Mouse (Mus musculus): ENCODE measurements at regions not wholly inside any gene's neighbourhood (a gene's known extent, or its start where the extent isn't known, plus 50 kb on each side); places are given as distances from the start of the nearest gene placed in this dataset.
A peak's percentile ranks its signal among the peaks of the same experiment; 100 is the strongest.

DNA sequence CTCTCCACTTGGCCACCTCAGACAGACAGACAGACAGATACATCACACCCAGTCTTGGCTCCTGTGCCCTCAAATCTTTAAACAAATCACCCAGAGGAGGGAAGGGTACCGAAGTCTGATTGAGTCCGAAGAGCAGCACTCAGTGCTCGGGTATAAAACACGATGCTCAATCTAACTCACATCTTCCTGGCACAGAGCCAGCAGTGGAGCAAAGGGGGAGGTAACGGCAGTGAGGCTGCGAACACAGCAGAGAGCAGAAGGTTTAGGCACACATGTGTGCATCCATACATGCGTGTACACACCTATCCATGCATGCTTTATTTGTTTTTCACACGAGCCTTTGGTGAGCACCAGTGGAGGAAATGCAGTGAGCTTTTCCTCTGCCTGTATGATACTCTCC is 78.9 kb upstream of the Rybp start:
- no peaks in the 10 kb centered on the region; a peak in 1 of 4 replicates for H3K4me1 ChIP-seq (ENCODE audit: control insufficient read depth in 1 of 2, insufficient read depth in 2 of 2, low read length in 2 of 2)
- no peaks in the 10 kb centered on the region for H3K27me3 ChIP-seq (ENCODE audit: control insufficient read depth in 1 of 2, insufficient read depth in 2 of 2, low read length in 2 of 2)
- H3K9ac ChIP-seq (ENCODE audit: control insufficient read depth, low read depth, low read length, poor library complexity, severe bottlenecking), result no peak overlapping the region
- no peak overlapping the region for H3K4me3 ChIP-seq (ENCODE audit: control insufficient read depth in 1 of 2, insufficient read depth in 1 of 2, low read depth in 2 of 2, low read length in 2 of 2)
- no peak overlapping the region for H3K27ac ChIP-seq (ENCODE audit: control insufficient read depth, low read depth, low read length)
- no peaks in the 10 kb centered on the region for H3K9me3 ChIP-seq (replicated peaks; ENCODE audit: insufficient read depth, low read length)
- H3K79me2 ChIP-seq (ENCODE audit: control insufficient read depth, insufficient read depth, low read length, poor library complexity), result no peaks in the 10 kb centered on the region
- peaks cover 0 to 5% of the 10 kb centered on the region in 2 experiments; a peak in 2 of 4 replicates for H3K36me3 ChIP-seq (ENCODE audit: control insufficient read depth in 1 of 2, insufficient read depth in 2 of 2, low read length in 2 of 2)
- no peak for TF ChIP-seq NELFE (IDR thresholded peaks at IDR 0.05; ENCODE audit: low read depth, low read length)
- no peak for TF ChIP-seq SIN3A (IDR thresholded peaks at IDR 0.05; ENCODE audit: low read length)
- TF ChIP-seq MAX (IDR thresholded peaks at IDR 0.05; ENCODE audit: low read length), result no peak
- TF ChIP-seq NRF1 (IDR thresholded peaks at IDR 0.05; ENCODE audit: insufficient read depth, low read depth, low read length, poor library complexity, severe bottlenecking), result no peak
- TF ChIP-seq TBP (IDR thresholded peaks at IDR 0.05; ENCODE audit: low read depth, low read length), result no peak
- DNase-seq (ENCODE audit: low read depth, low spot score), result no peak

- Histone ChIP-seq H3K27me3 (ENCODE audit: control insufficient read depth in 1 of 2, insufficient read depth in 2 of 2, low read length in 2 of 2) (no peaks in the 10 kb centered on the region), H3K9me3 (replicated peaks; ENCODE audit: insufficient read depth, low read length) (no peaks in the 10 kb centered on the region), H3K4me3 (ENCODE audit: control insufficient read depth in 1 of 2, insufficient read depth in 1 of 2, low read depth in 2 of 2, low read length in 2 of 2) (no peak overlapping the region), H3K27ac (ENCODE audit: control insufficient read depth, low read depth, low read length) (no peak overlapping the region), H3K9ac (ENCODE audit: control insufficient read depth, low read depth, low read length, poor library complexity, severe bottlenecking) (no peak overlapping the region), H3K36me3 (ENCODE audit: control insufficient read depth in 1 of 2, insufficient read depth in 2 of 2, low read length in 2 of 2) (peaks cover 0 to 5% of the 10 kb centered on the region in 2 experiments; a peak in 2 of 4 replicates), H3K4me1 (ENCODE audit: control insufficient read depth in 1 of 2, insufficient read depth in 2 of 2, low read length in 2 of 2) (no peaks in the 10 kb centered on the region; a peak in 1 of 4 replicates), H3K79me2 (ENCODE audit: control insufficient read depth, insufficient read depth, low read length, poor library complexity) (no peaks in the 10 kb centered on the region)
- peak; percentile 73 for DNase-seq (ENCODE audit: low read depth, low spot score)
- TF ChIP-seq CTCF (IDR thresholded peaks at IDR 0.05 in 2 of 3, conservative IDR thresholded peaks at IDR 0.05 in 1 of 3; ENCODE audit: control insufficient read depth in 1 of 3, insufficient read depth in 1 of 3, low read depth in 2 of 3, low read length in 3 of 3, poor library complexity in 1 of 3, severe bottlenecking in 1 of 3), result no peak
- no peak for TF ChIP-seq TBP (IDR thresholded peaks at IDR 0.05; ENCODE audit: low read depth, low read length)
- TF ChIP-seq TCF12 (IDR thresholded peaks at IDR 0.05; ENCODE audit: low read depth, low read length), result peak; percentile 43; the same call in 1 of the 2 replicates
- TF ChIP-seq POLR2A (IDR thresholded peaks at IDR 0.05; ENCODE audit: control insufficient read depth in 1 of 2, insufficient read depth in 1 of 2, low read depth in 1 of 2, low read length in 2 of 2, poor library complexity in 1 of 2), result no peak
- peak; percentile 16; the same call in 1 of the 2 replicates for TF ChIP-seq TAL1 (IDR thresholded peaks at IDR 0.05; ENCODE audit: low read length)
- no peak for TF ChIP-seq MYC (IDR thresholded peaks at IDR 0.05; ENCODE audit: low read depth, low read length)
- TF ChIP-seq EP300 (IDR thresholded peaks at IDR 0.05; ENCODE audit: low read depth in 1 of 2, low read length in 2 of 2), result peak; percentile 50 to 72
- no peak for TF ChIP-seq NRF1 (IDR thresholded peaks at IDR 0.05; ENCODE audit: insufficient read depth, low read depth, low read length, poor library complexity, severe bottlenecking)
- 0 out of 2 replicates have a peak, but pooled peaks have one; percentile 25 for TF ChIP-seq GATA1 (IDR thresholded peaks at IDR 0.05; ENCODE audit: low read depth, low read length)
- TF ChIP-seq RCOR1 (IDR thresholded peaks at IDR 0.05; ENCODE audit: low read depth, low read length), result 0 out of 2 replicates have a peak, but pooled peaks have one; percentile 30
Observed at GRCm38 (mm10) chr6:100365791-100366190, 78.5 kb upstream of the Rybp start.

DNA sequence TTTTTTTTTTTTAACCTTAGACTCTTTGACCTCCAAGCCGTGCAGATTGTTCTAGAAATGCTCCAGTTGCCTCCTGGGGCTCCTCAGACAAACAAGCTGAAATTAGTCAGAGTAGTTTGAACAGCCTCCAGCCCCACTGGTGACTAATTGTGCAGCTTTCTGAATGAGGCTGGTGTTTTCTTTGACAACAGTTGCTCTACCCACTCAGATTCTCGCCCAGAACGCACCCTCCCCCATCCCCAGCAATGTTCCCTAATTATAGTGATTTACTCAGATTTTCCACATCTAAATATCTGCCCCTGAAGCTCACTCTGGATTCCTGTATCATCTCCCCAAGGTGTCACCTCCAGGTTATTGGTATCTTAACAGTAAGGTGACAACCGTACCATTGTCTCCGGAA is 76.4 kb upstream of the Rybp start:
- no peaks in the 10 kb centered on the region for H3K79me2 ChIP-seq (ENCODE audit: control insufficient read depth, insufficient read depth, low read length, poor library complexity)
- H3K9me3 ChIP-seq (replicated peaks; ENCODE audit: insufficient read depth, low read length), result no peaks in the 10 kb centered on the region
- no peak for DNase-seq (ENCODE audit: low read depth, low spot score)
- H3K27me3 ChIP-seq (ENCODE audit: control insufficient read depth in 1 of 2, insufficient read depth in 2 of 2, low read length in 2 of 2), result no peaks in the 10 kb centered on the region
- H3K4me3 ChIP-seq (ENCODE audit: control insufficient read depth in 1 of 2, insufficient read depth in 1 of 2, low read depth in 2 of 2, low read length in 2 of 2), result no peak overlapping the region
- no peaks in the 10 kb centered on the region; a peak in 1 of 4 replicates for H3K4me1 ChIP-seq (ENCODE audit: control insufficient read depth in 1 of 2, insufficient read depth in 2 of 2, low read length in 2 of 2)
- H3K27ac ChIP-seq (ENCODE audit: control insufficient read depth, low read depth, low read length), result no peak overlapping the region
- no peak for TF ChIP-seq MAFK (IDR thresholded peaks at IDR 0.05; ENCODE audit: borderline replicate concordance, low read depth, low read length)
- TF ChIP-seq CTCF (IDR thresholded peaks at IDR 0.05 in 2 of 3, conservative IDR thresholded peaks at IDR 0.05 in 1 of 3; ENCODE audit: control insufficient read depth in 1 of 3, insufficient read depth in 1 of 3, low read depth in 2 of 3, low read length in 3 of 3, poor library complexity in 1 of 3, severe bottlenecking in 1 of 3), result no peak
- no peak for TF ChIP-seq SIN3A (IDR thresholded peaks at IDR 0.05; ENCODE audit: low read length)
- TF ChIP-seq KAT2A (conservative IDR thresholded peaks at IDR 0.05; ENCODE audit: low read depth, low read length), result no peak
- no peak overlapping the region for H3K9ac ChIP-seq (ENCODE audit: control insufficient read depth, low read depth, low read length, poor library complexity, severe bottlenecking)
- H3K36me3 ChIP-seq (ENCODE audit: control insufficient read depth in 1 of 2, insufficient read depth in 2 of 2, low read length in 2 of 2), result peaks cover 0 to 5% of the 10 kb centered on the region in 2 experiments; a peak in 2 of 4 replicates

Measured in MEL (cell line).